In genomic region chr4:116840841-116841240, GRCm38 (mm10) we compare ENCODE assay signal across 19 mouse cellular contexts. TPM values are rescaled to one million over a fixed set of nuclear protein-coding genes. Genes with fewer than 3 reads are reported as not detected.
"Had no signal": no experiment of that assay in that cellular context is flagged by ENCODE, and none has a peak within 500 bp of the region (broad histone marks: within the 10 kb centered on the region; RNA-seq: fewer than 3 reads in every experiment).

No protein-coding gene starts in this region.

- ATAC-seq: midbrain, embryonic 16.5 days had no signal

- H3K36me3 ChIP-seq: midbrain, embryonic 12.5 days; neural tube, embryonic 13.5 days; neural tube, embryonic 15.5 days had no signal

- H3K4me2 ChIP-seq: midbrain, embryonic 12.5 days had no signal

- H3K27ac ChIP-seq: midbrain, embryonic 12.5 days; neural tube, embryonic 13.5 days; neural tube, embryonic 15.5 days had no signal

- H3K9me3 ChIP-seq: midbrain, embryonic 12.5 days; neural tube, embryonic 13.5 days; neural tube, embryonic 15.5 days had no signal

- H3K4me1 ChIP-seq: midbrain, embryonic 12.5 days; neural tube, embryonic 13.5 days; neural tube, embryonic 15.5 days had no signal

- H3K27me3 ChIP-seq: neural tube, embryonic 13.5 days; neural tube, embryonic 15.5 days had no signal

- DNase-seq: lung, adult 18-20 months; lung, embryonic 14.5 days; lung, postnatal 10 days; lung, postnatal 4 days; midbrain, embryonic 14.5 days; retina, postnatal 1 day; right cerebral cortex, adult 18-20 months; right cerebral cortex, postnatal 25 days; right cerebral cortex, postnatal 4 days; spleen, adult 18-20 months; thymus, adult 18-20 months; thymus, postnatal 14 days; thymus, postnatal 36 days had no signal

- H3K9ac ChIP-seq: lung, embryonic 14.5 days; midbrain, embryonic 12.5 days; neural tube, embryonic 13.5 days; neural tube, embryonic 15.5 days had no signal

- H3K4me3 ChIP-seq: midbrain, embryonic 12.5 days; myocyte; neural tube, embryonic 13.5 days; neural tube, embryonic 15.5 days had no signal

RNA-seq across cellular contexts. Expression of gene Hpdl, which starts 19.3 kb away (rescaled TPM):
- total RNA-seq: megakaryocyte, adult 5-6 weeks had no signal

RNA-seq across cellular contexts. Expression of gene Zswim5, which starts 36.3 kb away (rescaled TPM):
- polyA plus RNA-seq: myocyte had no signal
